Mouse (Mus musculus) myocyte (in vitro differentiated cells): ENCODE results near the gene Ldlrad3. TPM values are rescaled to one million over a fixed set of nuclear protein-coding genes. Genes with fewer than 3 reads are reported as not detected.

Source experiments
- H3K27me3 ChIP-seq: one replicate; pipeline ENCODE4 v1.6.1; 2011; ENCODE audit not compliant: control insufficient read depth, insufficient read depth, insufficient read length
- H3K36me3 ChIP-seq: one replicate; pipeline ENCODE4 v1.6.1; 2011; ENCODE audit not compliant: control insufficient read depth, insufficient read depth
- H3K4me2 ChIP-seq: one replicate; pipeline ENCODE4 v1.6.1; 2011; ENCODE audit warnings: low read depth, control low read depth
- H3K4me3 ChIP-seq: one replicate; pipeline ENCODE4 v1.5.1; 2011; ENCODE audit warnings: mild to moderate bottlenecking, control low read depth, moderate library complexity
- H3K79me2 ChIP-seq: one replicate; pipeline ENCODE4 v1.6.1; 2011; ENCODE audit not compliant: control insufficient read depth, insufficient read depth
- H3ac ChIP-seq: one replicate; pipeline ENCODE4 v1.6.1; 2011; ENCODE audit not compliant: control insufficient read depth, insufficient read length
- CEBPB ChIP-seq: IDR thresholded peaks from 2 replicates; pipeline ENCODE4 v1.6.1; 2011; ENCODE audit warnings: mild to moderate bottlenecking, moderate library complexity; ENCODE audit not compliant: poor library complexity, insufficient read depth, severe bottlenecking
- E2F4 ChIP-seq: IDR thresholded peaks from one replicate; pipeline ENCODE4 v1.6.1; 2011; ENCODE audit warnings: mild to moderate bottlenecking, control low read depth, moderate library complexity; ENCODE audit not compliant: insufficient read depth
- MAX ChIP-seq: IDR thresholded peaks from one replicate; pipeline ENCODE4 v1.6.1; 2011; ENCODE audit warnings: low read depth, mild to moderate bottlenecking, control low read depth
- MYOD1 ChIP-seq, 3 experiments: IDR thresholded peaks; one replicate each; pipeline ENCODE4 v1.6.1; 2011; ENCODE audit warnings: control low read depth in 2 of 3, low read depth in 2 of 3, mild to moderate bottlenecking in 2 of 3, moderate library complexity in 1 of 3; ENCODE audit not compliant: insufficient read length in 2 of 3, control insufficient read depth in 1 of 3
- MYOG ChIP-seq, 3 experiments: IDR thresholded peaks; one replicate each; pipeline ENCODE4 v1.6.1; 2011; ENCODE audit warnings: control low read depth in 2 of 3, low read depth in 2 of 3, mild to moderate bottlenecking in 2 of 3; ENCODE audit not compliant: insufficient read length in 2 of 3, control insufficient read depth in 1 of 3, insufficient read depth in 1 of 3
- POLR2A ChIP-seq: IDR thresholded peaks from one replicate; pipeline ENCODE4 v1.6.1; 2011; ENCODE audit warnings: low read depth, mild to moderate bottlenecking, control low read depth, moderate library complexity; ENCODE audit not compliant: insufficient read length
- POLR2AphosphoS2 ChIP-seq: IDR thresholded peaks from one replicate; pipeline ENCODE4 v1.6.1; 2011; ENCODE audit warnings: low read depth, control low read depth; ENCODE audit not compliant: insufficient read length
- REST ChIP-seq: IDR thresholded peaks from one replicate; pipeline ENCODE4 v1.6.1; 2011; ENCODE audit warnings: mild to moderate bottlenecking, control low read depth, moderate library complexity; ENCODE audit not compliant: insufficient read depth, insufficient read length
- SRF ChIP-seq: IDR thresholded peaks from one replicate; pipeline ENCODE4 v1.6.1; 2011; ENCODE audit warnings: low read depth; ENCODE audit not compliant: control insufficient read depth, insufficient read length
- TCF12 ChIP-seq: IDR thresholded peaks from one replicate; pipeline ENCODE4 v1.6.1; 2011; ENCODE audit warnings: mild to moderate bottlenecking, control low read depth; ENCODE audit not compliant: poor library complexity, insufficient read depth, severe bottlenecking
- TCF3 ChIP-seq: IDR thresholded peaks from one replicate; pipeline ENCODE4 v1.6.1; 2011; ENCODE audit warnings: low read depth, control low read depth; ENCODE audit not compliant: insufficient read length
- USF1 ChIP-seq: IDR thresholded peaks from one replicate; pipeline ENCODE4 v1.6.1; 2011; ENCODE audit warnings: low read depth, mild to moderate bottlenecking, control low read depth, moderate library complexity
- polyA plus RNA-seq: library from polyadenylated mRNA; unstranded; fragments of >200 nt; fragmentation: generic; extraction: Trizol; gene quantifications from one replicate; pipeline ENCODE4 v1.2.1, GENCODE M21; 2012; ENCODE audit warnings: missing spikeins

Gene Ldlrad3
- polyA plus RNA-seq, 1 experiment, result 32.1 TPM

- Histone ChIP-seq H3K79me2 (peaks cover 5% of the 10 kb centered on the region), H3K4me2 (no peak overlapping the region), H3K27me3 (no peaks in the 10 kb centered on the region), H3K36me3 (no peaks in the 10 kb centered on the region), H3ac (no peak overlapping the region), H3K4me3 (no peak overlapping the region)
- TF ChIP-seq REST (no peak), MYOD1 (IDR thresholded peaks at IDR 0.05; ENCODE audit: control insufficient read depth in 1 of 3, insufficient read length in 2 of 3, low read depth in 2 of 3) (no peak), POLR2A (no peak), MYOG (IDR thresholded peaks at IDR 0.05; ENCODE audit: control insufficient read depth in 1 of 3, insufficient read depth in 1 of 3, insufficient read length in 2 of 3, low read depth in 2 of 3) (no peak), TCF12 (no peak), CEBPB (no peak), USF1 (no peak), TCF3 (no peak), POLR2AphosphoS2 (no peak), SRF (no peak), E2F4 (no peak), MAX (no peak)
These were observed 222.8 kb downstream of the Ldlrad3 start for GRCm38 (mm10) chr2:101963367-101963766.

- H3K36me3 ChIP-seq, result no peaks in the 10 kb centered on the region
- no peak overlapping the region for H3ac ChIP-seq
- H3K79me2 ChIP-seq, result peaks cover 5% of the 10 kb centered on the region
- TF ChIP-seq E2F4 (no peak), REST (no peak), MAX (no peak), CEBPB (no peak), SRF (no peak), MYOG (IDR thresholded peaks at IDR 0.05; ENCODE audit: control insufficient read depth in 1 of 3, insufficient read depth in 1 of 3, insufficient read length in 2 of 3, low read depth in 2 of 3) (no peak), TCF12 (no peak), MYOD1 (IDR thresholded peaks at IDR 0.05; ENCODE audit: control insufficient read depth in 1 of 3, insufficient read length in 2 of 3, low read depth in 2 of 3) (no peak), USF1 (no peak), POLR2AphosphoS2 (no peak), TCF3 (no peak), POLR2A (no peak)
- H3K27me3 ChIP-seq, result no peaks in the 10 kb centered on the region
- H3K4me3 ChIP-seq, result no peak overlapping the region
- no peak overlapping the region for H3K4me2 ChIP-seq
These were observed 223.8 kb downstream of the Ldlrad3 start for GRCm38 (mm10) chr2:101962349-101962748.

- Histone ChIP-seq H3ac (no peak overlapping the region), H3K4me3 (no peak overlapping the region), H3K79me2 (peaks cover 5% of the 10 kb centered on the region), H3K4me2 (no peak overlapping the region), H3K27me3 (no peaks in the 10 kb centered on the region), H3K36me3 (no peaks in the 10 kb centered on the region)
- TF ChIP-seq TCF12, result no peak
- no peak for TF ChIP-seq MAX
- TF ChIP-seq USF1, result no peak
- no peak for TF ChIP-seq CEBPB
- no peak for TF ChIP-seq REST
- no peak for TF ChIP-seq MYOD1 (IDR thresholded peaks at IDR 0.05; ENCODE audit: control insufficient read depth in 1 of 3, insufficient read length in 2 of 3, low read depth in 2 of 3)
- TF ChIP-seq POLR2AphosphoS2, result no peak
- no peak for TF ChIP-seq E2F4
- TF ChIP-seq POLR2A, result no peak
- no peak for TF ChIP-seq TCF3
- TF ChIP-seq SRF, result no peak
These were observed 224.8 kb downstream of the Ldlrad3 start for GRCm38 (mm10) chr2:101961391-101961790.

- Histone ChIP-seq H3K4me3 (no peak overlapping the region), H3K79me2 (peaks cover 5% of the 10 kb centered on the region), H3K27me3 (no peaks in the 10 kb centered on the region), H3K36me3 (no peaks in the 10 kb centered on the region), H3K4me2 (no peak overlapping the region), H3ac (no peak overlapping the region)
- TF ChIP-seq TCF3, result no peak
- TF ChIP-seq SRF, result no peak
- no peak for TF ChIP-seq MYOD1 (IDR thresholded peaks at IDR 0.05; ENCODE audit: control insufficient read depth in 1 of 3, insufficient read length in 2 of 3, low read depth in 2 of 3)
- TF ChIP-seq MYOG (IDR thresholded peaks at IDR 0.05; ENCODE audit: control insufficient read depth in 1 of 3, insufficient read depth in 1 of 3, insufficient read length in 2 of 3, low read depth in 2 of 3), result no peak
These were observed 225.5 kb downstream of the Ldlrad3 start for GRCm38 (mm10) chr2:101960658-101961057.

- Histone ChIP-seq H3K27me3 (no peaks in the 10 kb centered on the region), H3K79me2 (peaks cover 5% of the 10 kb centered on the region), H3K4me2 (no peak overlapping the region), H3K36me3 (peaks cover 17% of the 10 kb centered on the region), H3ac (no peak overlapping the region), H3K4me3 (no peak overlapping the region)
- TF ChIP-seq SRF, result no peak
- no peak for TF ChIP-seq TCF3
- TF ChIP-seq USF1, result no peak
- TF ChIP-seq E2F4, result no peak
- no peak for TF ChIP-seq POLR2A
- no peak for TF ChIP-seq REST
- TF ChIP-seq TCF12, result no peak
- TF ChIP-seq POLR2AphosphoS2, result no peak
- TF ChIP-seq MAX, result no peak
- TF ChIP-seq CEBPB, result no peak
- no peak for TF ChIP-seq MYOG (IDR thresholded peaks at IDR 0.05; ENCODE audit: control insufficient read depth in 1 of 3, insufficient read depth in 1 of 3, insufficient read length in 2 of 3, low read depth in 2 of 3)
- TF ChIP-seq MYOD1 (IDR thresholded peaks at IDR 0.05; ENCODE audit: control insufficient read depth in 1 of 3, insufficient read length in 2 of 3, low read depth in 2 of 3), result no peak
These were observed 230.1 kb downstream of the Ldlrad3 start for GRCm38 (mm10) chr2:101956125-101956524.
